Mouse (Mus musculus): Measurements from ENCODE around the gene Setd5.

- TF ChIP-seq CTCF (IDR thresholded peaks at IDR 0.05; ENCODE audit: extremely low read depth, insufficient read depth, insufficient read length, insufficient replicate concordance) = no peak
- TF ChIP-seq POLR2A (IDR thresholded peaks at IDR 0.05; ENCODE audit: low read depth, low read length) = no peak
Measured at GRCm38 (mm10) chr6:113038735-113039058, 38.5 kb upstream of the Setd5 start.
